Mouse (Mus musculus) intestine, embryonic 14.5 days (tissue): Measurements from ENCODE around the gene Dchs1. TPM values are rescaled to one million over a fixed set of nuclear protein-coding genes. Genes with fewer than 3 reads are reported as not detected.

ENCODE experiments used
- ATAC-seq: fragments of 200-750 bp; cut with Nextera tagmentation; replicated peaks from 2 replicates; pipeline ENCODE4 v1.8.0; 2017; ENCODE audit warnings: low read depth, moderate number of reproducible peaks, moderate TSS enrichment, moderate library complexity; ENCODE audit not compliant: low FRiP score, low TSS enrichment
- DNase-seq: peaks from one replicate; pipeline ENCODE4 v3.0.0-alpha.2; 2018; ENCODE audit warnings: low spot score
- H3K27ac ChIP-seq: fragments of 300-500 bp; sonication (generic); 2 replicates; pipeline ENCODE4 v1.5.1; 2014; ENCODE audit warnings: low read depth, mild to moderate bottlenecking, control low read depth
- H3K27me3 ChIP-seq: fragments of 300-500 bp; sonication (generic); replicated peaks from 2 replicates; pipeline ENCODE4 v1.6.1; 2014; ENCODE audit warnings: low read length, control low read depth; ENCODE audit not compliant: control insufficient read depth, insufficient read depth
- H3K36me3 ChIP-seq: fragments of 300-500 bp; sonication (generic); 2 replicates; pipeline ENCODE4 v1.6.1; 2014; ENCODE audit warnings: low read length, control low read depth; ENCODE audit not compliant: control insufficient read depth, insufficient read depth
- H3K4me1 ChIP-seq: fragments of 300-500 bp; sonication (generic); replicated peaks from 2 replicates; pipeline ENCODE4 v1.6.1; 2014; ENCODE audit warnings: low read length, control low read depth, mixed read lengths; ENCODE audit not compliant: control insufficient read depth, insufficient read depth
- H3K4me2 ChIP-seq: fragments of 300-500 bp; sonication (generic); 2 replicates; pipeline ENCODE4 v1.6.1; 2014; ENCODE audit warnings: low read length
- H3K4me3 ChIP-seq: fragments of 300-500 bp; sonication (generic); 2 replicates; pipeline ENCODE4 v1.5.1; 2014; ENCODE audit warnings: low read depth, low read length, control low read depth, mixed read lengths
- H3K9ac ChIP-seq: fragments of 300-500 bp; sonication (generic); 2 replicates; pipeline ENCODE4 v1.6.1; 2014; ENCODE audit warnings: mild to moderate bottlenecking, low read length
- H3K9me3 ChIP-seq: fragments of 300-500 bp; sonication (generic); 2 replicates; pipeline ENCODE4 v1.6.1; 2016; ENCODE audit warnings: low read length, control low read depth; ENCODE audit not compliant: control insufficient read depth
- WGBS: fragments of 180-500 bp; shearing (Covaris S2); extraction: QIAGEN DNeasy Blood & Tissue Kit; methylation state at CpG from one replicate; pipeline ENCODE4 v1.1.7; 2014; 5-methylcytosine and 5-hydroxymethylcytosine counted together
- polyA plus RNA-seq: library from polyadenylated mRNA; unstranded; fragments of >200 nt; fragmentation: Nextera tagmentation; extraction: Ambion mirVana; gene quantifications from 2 replicates; pipeline ENCODE4 v1.2.1, GENCODE M21; 2014

Dchs1 gene
- polyA plus RNA-seq, 1 experiment from 2014 or later = 17.5 TPM

GRCm38 (mm10) chr7:105795759-105796366 is 8.4 kb upstream of the Dchs1 start:
- no peaks in the 10 kb centered on the region for H3K27me3 ChIP-seq
- H3K27ac ChIP-seq = no peak overlapping the region
- H3K4me3 ChIP-seq = no peak overlapping the region
- no peaks in the 10 kb centered on the region for H3K36me3 ChIP-seq
- 25% methylated on average over 7 of the region's 7 CpGs for WGBS
- ATAC-seq (no peak), DNase-seq (no peak)
- no peaks in the 10 kb centered on the region for H3K9me3 ChIP-seq
- no peak overlapping the region for H3K9ac ChIP-seq
- no peak overlapping the region for H3K4me2 ChIP-seq
- H3K4me1 ChIP-seq = no peaks in the 10 kb centered on the region

GRCm38 (mm10) chr7:105793701-105794100 is 6.2 kb upstream of the Dchs1 start:
- Histone ChIP-seq H3K4me1 (no peaks in the 10 kb centered on the region), H3K36me3 (no peaks in the 10 kb centered on the region), H3K27ac (no peak overlapping the region), H3K9me3 (no peaks in the 10 kb centered on the region), H3K4me2 (no peak overlapping the region), H3K9ac (no peak overlapping the region), H3K27me3 (no peaks in the 10 kb centered on the region), H3K4me3 (no peak overlapping the region)
- 81% methylated on average over 7 of the region's 7 CpGs for WGBS
- DNase-seq = no peak
- no peak for ATAC-seq

DNA sequence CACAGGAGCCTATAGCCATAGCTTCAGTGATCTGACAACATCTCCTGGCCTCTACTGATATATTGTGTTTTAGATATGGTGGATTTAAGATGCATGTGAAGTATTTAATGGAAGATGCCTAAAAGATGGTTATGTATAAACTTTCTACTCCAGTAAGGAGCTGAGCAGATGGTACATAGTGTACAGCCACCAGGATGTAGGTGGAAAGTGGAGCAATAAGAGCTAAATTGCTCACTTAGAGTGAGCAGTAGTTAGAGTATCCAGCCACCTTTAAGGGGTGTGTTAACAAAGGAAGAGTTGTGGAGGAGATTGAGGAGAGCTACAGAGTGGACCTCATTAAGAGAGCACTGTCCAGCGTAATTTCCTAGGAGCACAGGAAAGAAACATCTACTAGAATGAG is 3.7 kb upstream of the Dchs1 start:
- no peak for ATAC-seq

GRCm38 (mm10) chr7:105786506-105787284 is 759 bp downstream of the Dchs1 start:
- 8% methylated on average over 16 of the region's 20 CpGs for WGBS
- peak; percentile 60 for DNase-seq
- Histone ChIP-seq H3K9ac (peak overlapping the region; percentile 96), H3K4me2 (peak overlapping the region; percentile 60), H3K4me3 (peak overlapping the region; percentile 76), H3K4me1 (peaks cover 30% of the 10 kb centered on the region), H3K27ac (peak overlapping the region; percentile 86), H3K36me3 (peaks cover 12% of the 10 kb centered on the region), H3K9me3 (no peaks in the 10 kb centered on the region), H3K27me3 (no peaks in the 10 kb centered on the region)
- peak; percentile 72 for ATAC-seq

More for the DNA sequence above, 3.7 kb upstream of the Dchs1 start:
- H3K9ac ChIP-seq = no peak overlapping the region
- no peak overlapping the region for H3K27ac ChIP-seq
- 66% methylated on average over 1 of the region's 1 CpGs for WGBS
- no peak overlapping the region for H3K4me2 ChIP-seq
- no peaks in the 10 kb centered on the region for H3K27me3 ChIP-seq
- H3K4me1 ChIP-seq = peaks cover 4% of the 10 kb centered on the region
- no peak overlapping the region for H3K4me3 ChIP-seq
- H3K36me3 ChIP-seq = 0 out of 2 replicates have a peak, but pooled peaks cover under 1% of the 10 kb centered on the region
- no peaks in the 10 kb centered on the region for H3K9me3 ChIP-seq
- DNase-seq = no peak

- H3K27me3 ChIP-seq = no peaks in the 10 kb centered on the region
- H3K27ac ChIP-seq = no peak overlapping the region
- peaks cover 30% of the 10 kb centered on the region for H3K4me1 ChIP-seq
- no peak overlapping the region for H3K9ac ChIP-seq
- H3K4me2 ChIP-seq = peak overlapping the region; percentile 31
- H3K36me3 ChIP-seq = peaks cover 27% of the 10 kb centered on the region
- DNase-seq = no peak
- 29% methylated on average over 4 of the region's 4 CpGs for WGBS
- ATAC-seq = no peak
- no peaks in the 10 kb centered on the region for H3K9me3 ChIP-seq
- H3K4me3 ChIP-seq = no peak overlapping the region
Observed at GRCm38 (mm10) chr7:105784556-105784955, 2.9 kb downstream of the Dchs1 start.

DNA sequence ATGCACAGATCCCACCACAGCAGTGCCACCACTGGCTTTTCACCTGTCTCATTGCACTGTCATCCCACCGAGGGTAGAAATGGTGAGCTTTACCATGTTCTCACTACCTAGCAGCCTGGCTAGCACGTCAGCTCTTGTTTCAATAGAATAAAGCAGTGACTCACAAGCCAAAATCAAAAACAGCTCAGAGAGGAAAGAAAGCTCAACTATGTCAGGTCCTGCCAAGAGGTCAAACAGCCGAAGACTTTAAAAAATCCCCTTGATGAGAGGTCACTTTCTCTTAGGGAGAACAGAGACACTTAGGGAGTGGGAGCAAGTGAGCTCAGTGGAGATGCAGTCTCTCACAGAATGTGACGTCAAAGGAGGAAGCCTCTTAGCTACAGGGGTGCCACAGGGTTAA is 3.6 kb downstream of the Dchs1 start:
- Histone ChIP-seq H3K9me3 (no peaks in the 10 kb centered on the region), H3K36me3 (peaks cover 27% of the 10 kb centered on the region), H3K4me2 (no peak overlapping the region), H3K4me3 (no peak overlapping the region), H3K4me1 (peaks cover 35% of the 10 kb centered on the region), H3K27ac (no peak overlapping the region), H3K27me3 (no peaks in the 10 kb centered on the region), H3K9ac (no peak overlapping the region)
- DNase-seq (no peak), ATAC-seq (no peak)
- 52% methylated on average over 4 of the region's 4 CpGs for WGBS

DNA sequence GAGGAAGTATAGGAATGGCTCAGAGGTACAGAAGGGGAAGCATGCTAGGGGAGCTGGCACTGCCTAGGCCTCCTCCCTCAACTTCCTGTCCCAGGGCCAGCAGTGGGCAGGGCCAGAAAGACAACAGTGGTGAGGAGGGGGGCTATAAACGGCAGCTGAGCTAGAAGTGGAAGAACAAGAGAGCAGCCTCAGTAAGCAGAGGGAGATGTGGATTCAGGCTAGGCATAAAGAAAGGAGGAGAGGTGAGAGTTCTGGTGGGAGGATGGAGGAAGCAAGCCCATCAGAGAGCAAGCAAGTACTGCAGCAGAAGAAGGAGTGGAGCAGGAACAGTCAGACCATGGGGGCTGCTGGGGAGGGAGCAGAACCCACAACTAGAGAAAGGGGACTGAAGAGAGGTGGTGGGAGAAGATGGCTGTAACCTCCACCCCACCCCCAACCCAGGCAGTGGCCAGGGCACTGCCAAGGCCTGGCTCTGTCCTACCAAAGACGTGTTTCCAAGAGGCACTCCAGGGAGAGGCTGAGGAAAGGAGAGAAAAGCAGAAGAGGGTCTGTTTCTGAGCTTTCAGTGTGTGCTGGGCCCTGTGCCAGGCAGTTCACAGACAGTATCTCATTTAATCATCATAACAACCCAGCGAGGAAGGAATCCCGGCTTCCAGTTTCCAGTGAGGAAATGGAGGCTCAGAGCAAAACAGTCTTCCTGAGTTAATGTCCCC is 8.7 kb downstream of the Dchs1 start:
- ATAC-seq (peak; percentile 83), DNase-seq (peak; percentile 68)
- Histone ChIP-seq H3K9me3 (no peaks in the 10 kb centered on the region), H3K4me3 (peak overlapping the region; percentile 25), H3K27ac (peak overlapping the region; percentile 96), H3K27me3 (no peaks in the 10 kb centered on the region), H3K36me3 (peaks cover 27% of the 10 kb centered on the region), H3K4me1 (peaks cover 35% of the 10 kb centered on the region), H3K9ac (peak overlapping the region; percentile 34), H3K4me2 (peak overlapping the region; percentile 54)
- WGBS = 14% methylated on average over 4 of the region's 4 CpGs

DNA sequence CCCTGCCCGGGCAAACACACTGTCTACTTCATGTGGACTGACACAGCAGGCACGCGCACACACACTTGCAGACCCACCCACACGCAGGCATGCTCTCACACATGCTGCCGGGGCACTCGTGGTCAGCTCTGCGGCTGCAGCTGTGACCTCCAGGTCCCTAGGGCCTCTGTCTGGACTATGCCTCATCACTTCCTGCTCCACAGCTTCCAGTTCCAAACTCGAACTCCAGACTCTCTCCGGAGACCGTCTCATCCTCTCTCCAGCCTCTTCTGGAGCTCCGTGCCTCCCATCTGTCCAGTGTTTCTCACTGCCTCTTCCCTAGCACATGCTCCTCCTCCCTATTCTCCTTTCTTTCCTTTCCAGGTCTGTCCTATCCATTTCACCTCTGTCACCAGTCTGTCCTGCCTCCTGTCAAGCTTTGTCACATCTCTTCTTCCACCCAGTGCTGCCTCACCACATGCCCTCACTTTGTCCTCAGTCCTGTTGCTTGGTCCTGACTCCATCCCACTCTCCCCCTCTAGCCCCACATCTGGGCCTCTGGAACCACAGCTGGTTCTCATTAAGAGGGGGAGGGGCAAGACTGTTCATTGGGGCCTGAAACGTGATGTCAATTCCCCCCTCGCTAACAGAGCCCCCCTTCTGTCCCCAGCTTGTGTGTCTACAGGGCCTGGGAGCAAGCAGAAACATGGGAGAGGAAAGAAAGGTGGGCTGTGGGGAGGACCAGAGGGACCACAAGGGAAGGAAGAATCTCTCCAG is 9.5 kb downstream of the Dchs1 start:
- 19% methylated on average over 13 of the region's 13 CpGs for WGBS
- ATAC-seq = peak; percentile 82
- no peaks in the 10 kb centered on the region for H3K27me3 ChIP-seq
- H3K4me2 ChIP-seq = peak overlapping the region; percentile 54
- peaks cover 35% of the 10 kb centered on the region for H3K4me1 ChIP-seq
- H3K9me3 ChIP-seq = no peaks in the 10 kb centered on the region
- H3K4me3 ChIP-seq = peak overlapping the region; percentile 25
- peaks cover 28% of the 10 kb centered on the region for H3K36me3 ChIP-seq
- peak; percentile 80 for DNase-seq
- peak overlapping the region; percentile 96 for H3K27ac ChIP-seq
- H3K9ac ChIP-seq = peak overlapping the region; percentile 34
